8 mouse cellular contexts compared by ENCODE assay signal in genomic region chr7:28936787-28937186, GRCm38 (mm10). TPM values are rescaled to one million over a fixed set of nuclear protein-coding genes. Genes with fewer than 3 reads are reported as not detected.
DNase-seq lines count a peak whose midpoint lies in the region; ATAC-seq and TF ChIP-seq lines count a peak whose summit lies in the region.
"Had no signal": no experiment of that assay in that cellular context is flagged by ENCODE, and none has a peak within 500 bp of the region (broad histone marks: within the 10 kb centered on the region; RNA-seq: fewer than 3 reads in every experiment).

No protein-coding gene starts in this region.

- no peaks in the 10 kb centered on the region for H3K36me3 ChIP-seq in liver, adult 2 months (ENCODE audit: control insufficient read depth, insufficient read depth, low read length)
- H3K36me3 ChIP-seq in liver, embryonic 11.5 days (ENCODE audit: control insufficient read depth, insufficient read depth, low read length) = peaks cover 2% of the 10 kb centered on the region; the same call in 1 of the 2 replicates
- no peaks in the 10 kb centered on the region; the same call in 1 of the 2 replicates for H3K36me3 ChIP-seq in heart, embryonic 16.5 days (ENCODE audit: control insufficient read depth, insufficient read depth)
- peaks cover 5% of the 10 kb centered on the region; the same call in 1 of the 2 replicates for H3K36me3 ChIP-seq in limb, embryonic 14.5 days (ENCODE audit: control insufficient read depth, insufficient read depth, low read length)
- no peaks in the 10 kb centered on the region; the same call in 1 of the 2 replicates for H3K36me3 ChIP-seq in stomach, embryonic 14.5 days (ENCODE audit: control insufficient read depth, insufficient read depth, low read length)

- TF ChIP-seq POLR2A in liver, adult 2 months (IDR thresholded peaks at IDR 0.05; ENCODE audit: extremely low read depth, insufficient read depth, low read length) = no peak
- TF ChIP-seq POLR2A in limb, embryonic 14.5 days (IDR thresholded peaks at IDR 0.05; ENCODE audit: borderline replicate concordance, extremely low read depth, insufficient read depth, insufficient read length) = no peak

- DNase-seq in liver, adult 2 months (ENCODE audit: extremely low read depth, low read depth, low spot score) = no peak
- no peak for DNase-seq in liver, embryonic 11.5 days (ENCODE audit: low spot score)
- DNase-seq in limb, embryonic 14.5 days (ENCODE audit: low spot score) = no peak
- DNase-seq in layer of hippocampus, postnatal 36 days = no peak
- no peak for DNase-seq in thymus, postnatal 4 days
- DNase-seq: cerebellum, adult 9-11 months had no signal

- H3K9me3 ChIP-seq in liver, embryonic 11.5 days (ENCODE audit: control insufficient read depth, low read length) = no peaks in the 10 kb centered on the region
- H3K9me3 ChIP-seq in heart, embryonic 16.5 days (replicated peaks; ENCODE audit: control insufficient read depth, low read length) = no peaks in the 10 kb centered on the region
- no peaks in the 10 kb centered on the region for H3K9me3 ChIP-seq in limb, embryonic 14.5 days (ENCODE audit: control insufficient read depth, low read length)
- no peaks in the 10 kb centered on the region for H3K9me3 ChIP-seq in stomach, embryonic 14.5 days (ENCODE audit: control insufficient read depth, low read depth, low read length)

- H3K4me1 ChIP-seq in liver, adult 2 months (ENCODE audit: control insufficient read depth, insufficient read depth, low read length) = peaks cover 57% of the 10 kb centered on the region
- peaks cover 61% of the 10 kb centered on the region for H3K4me1 ChIP-seq in liver, embryonic 11.5 days (replicated peaks; ENCODE audit: control insufficient read depth, insufficient read depth, low read length)
- H3K4me1 ChIP-seq in heart, embryonic 16.5 days (ENCODE audit: control insufficient read depth, insufficient read depth, low read length) = peaks cover 76% of the 10 kb centered on the region
- peaks cover 22% of the 10 kb centered on the region for H3K4me1 ChIP-seq in limb, embryonic 14.5 days (ENCODE audit: control insufficient read depth, insufficient read depth, low read length)
- peaks cover 49% of the 10 kb centered on the region for H3K4me1 ChIP-seq in stomach, embryonic 14.5 days (ENCODE audit: control insufficient read depth, insufficient read depth, low read length)

- peaks cover 64% of the 10 kb centered on the region; the same call in 1 of the 2 replicates for H3K79me2 ChIP-seq in liver, adult 2 months (ENCODE audit: control insufficient read depth, insufficient read depth, low read length)

- no peak overlapping the region for H3K9ac ChIP-seq in liver, adult 2 months (ENCODE audit: low read depth, low read length)
- no peak overlapping the region for H3K9ac ChIP-seq in liver, embryonic 11.5 days (ENCODE audit: low read depth, low read length)
- H3K9ac ChIP-seq in heart, embryonic 16.5 days (ENCODE audit: low read length) = peak overlapping the region; percentile 45
- no peak overlapping the region for H3K9ac ChIP-seq in limb, embryonic 14.5 days (ENCODE audit: low read depth, low read length, severe bottlenecking)
- H3K9ac ChIP-seq in stomach, embryonic 14.5 days (replicated peaks; ENCODE audit: low read depth, low read length) = no peak overlapping the region

- WGBS in liver, adult 2 months = 67% methylated on average over 4 of the region's 4 CpGs
- 63% methylated on average over 4 of the region's 4 CpGs for WGBS in liver, embryonic 11.5 days
- 61% methylated on average over 4 of the region's 4 CpGs for WGBS in heart, embryonic 16.5 days
- WGBS in limb, embryonic 14.5 days = 65% methylated on average over 4 of the region's 4 CpGs
- 47% methylated on average over 4 of the region's 4 CpGs for WGBS in stomach, embryonic 14.5 days

- no peak for TF ChIP-seq CTCF in liver, adult 2 months (IDR thresholded peaks at IDR 0.05; ENCODE audit: low read depth, low read length)

- no peak overlapping the region for H3K4me2 ChIP-seq in liver, embryonic 11.5 days
- no peak overlapping the region for H3K4me2 ChIP-seq in heart, embryonic 16.5 days (ENCODE audit: low read depth, low read length)
- H3K4me2 ChIP-seq in limb, embryonic 14.5 days (replicated peaks; ENCODE audit: low read depth, low read length, severe bottlenecking) = no peak overlapping the region
- no peak overlapping the region for H3K4me2 ChIP-seq in stomach, embryonic 14.5 days (replicated peaks; ENCODE audit: low read depth, low read length)

- H3K27me3 ChIP-seq in liver, adult 2 months (ENCODE audit: control insufficient read depth, insufficient read depth, low read length) = no peaks in the 10 kb centered on the region
- H3K27me3 ChIP-seq in liver, embryonic 11.5 days (replicated peaks; ENCODE audit: control insufficient read depth, insufficient read depth, low read length) = no peaks in the 10 kb centered on the region
- H3K27me3 ChIP-seq in heart, embryonic 16.5 days (ENCODE audit: control insufficient read depth, insufficient read depth, low read length) = no peaks in the 10 kb centered on the region
- H3K27me3 ChIP-seq in limb, embryonic 14.5 days (ENCODE audit: control insufficient read depth, insufficient read depth, low read length) = no peaks in the 10 kb centered on the region
- no peaks in the 10 kb centered on the region for H3K27me3 ChIP-seq in stomach, embryonic 14.5 days (ENCODE audit: control insufficient read depth, insufficient read depth, low read length)

- ATAC-seq in liver, embryonic 11.5 days (replicated peaks; ENCODE audit: low FRiP score) = no peak
- ATAC-seq in heart, embryonic 16.5 days (replicated peaks; ENCODE audit: extremely low read depth, insufficient read depth, low FRiP score) = no peak
- no peak for ATAC-seq in limb, embryonic 14.5 days (ENCODE audit: low FRiP score, low read depth)
- ATAC-seq in stomach, embryonic 14.5 days (ENCODE audit: insufficient number of reproducible peaks, insufficient read depth, low FRiP score, low read depth) = no peak

- no peak overlapping the region for H3K4me3 ChIP-seq in liver, adult 2 months (ENCODE audit: insufficient read depth, low read depth, low read length)
- H3K4me3 ChIP-seq in liver, embryonic 11.5 days (ENCODE audit: low read depth, low read length) = no peak overlapping the region
- H3K4me3 ChIP-seq in heart, embryonic 16.5 days (ENCODE audit: low read length) = no peak overlapping the region
- H3K4me3 ChIP-seq in limb, embryonic 14.5 days (replicated peaks; ENCODE audit: low read length) = no peak overlapping the region
- no peak overlapping the region for H3K4me3 ChIP-seq in stomach, embryonic 14.5 days (ENCODE audit: low read depth, low read length)

- H3K27ac ChIP-seq in liver, adult 2 months (replicated peaks; ENCODE audit: insufficient read depth, low read depth, low read length) = 0 out of 2 replicates have a peak overlapping the region, but pooled peaks have one; percentile 25
- H3K27ac ChIP-seq in liver, embryonic 11.5 days (ENCODE audit: low read depth, low read length) = no peak overlapping the region
- H3K27ac ChIP-seq in heart, embryonic 16.5 days (ENCODE audit: low read length) = peak overlapping the region; percentile 74
- H3K27ac ChIP-seq in limb, embryonic 14.5 days (replicated peaks; ENCODE audit: low read depth, low read length) = peak overlapping the region; percentile 11; the same call in 1 of the 2 replicates
- peak overlapping the region; percentile 69 for H3K27ac ChIP-seq in stomach, embryonic 14.5 days (ENCODE audit: low read length)

RNA-seq across cellular contexts. Expression of gene Actn4, which starts 25.4 kb away (rescaled TPM):
- total RNA-seq in liver, adult 2 months (2014; rRNA removed) = 47.4 and 87.1 TPM in 2 replicates
- polyA plus RNA-seq in liver, adult 2 months (2012; rRNA removed) = 125 and 145 TPM in 2 replicates
- polyA plus RNA-seq in liver, embryonic 11.5 days (2014; fragmentation: Nextera tagmentation; extraction: Ambion mirVana) = 191 and 209 TPM in 2 replicates
- 260 and 301 TPM in 2 replicates for polyA plus RNA-seq in heart, embryonic 16.5 days (2015; fragmentation: Nextera tagmentation; extraction: Ambion mirVana)
- 268 and 299 TPM in 2 replicates for polyA plus RNA-seq in limb, embryonic 14.5 days (2012; rRNA removed)
- 295 and 304 TPM in 2 replicates for polyA plus RNA-seq in limb, embryonic 14.5 days (2014; fragmentation: Nextera tagmentation; extraction: Ambion mirVana)
- 272 and 280 TPM in 2 replicates for polyA plus RNA-seq in stomach, embryonic 14.5 days (2014; fragmentation: Nextera tagmentation; extraction: Ambion mirVana)
- 100 to 1,000 TPM; 121 to 130 TPM for total RNA-seq in layer of hippocampus, postnatal 36 days (2021)

RNA-seq across cellular contexts. Expression of gene Eif3k, which starts 44.9 kb away (rescaled TPM):
- total RNA-seq in liver, adult 2 months (2014; rRNA removed) = 64.8 and 73.2 TPM in 2 replicates
- 86.3 and 91.2 TPM in 2 replicates for polyA plus RNA-seq in liver, adult 2 months (2012; rRNA removed)
- polyA plus RNA-seq in liver, embryonic 11.5 days (2014; fragmentation: Nextera tagmentation; extraction: Ambion mirVana) = 421 and 425 TPM in 2 replicates
- 262 and 283 TPM in 2 replicates for polyA plus RNA-seq in heart, embryonic 16.5 days (2015; fragmentation: Nextera tagmentation; extraction: Ambion mirVana)
- 473 and 518 TPM in 2 replicates for polyA plus RNA-seq in limb, embryonic 14.5 days (2012; rRNA removed)
- polyA plus RNA-seq in limb, embryonic 14.5 days (2014; fragmentation: Nextera tagmentation; extraction: Ambion mirVana) = 450 TPM in 2 replicates
- polyA plus RNA-seq in stomach, embryonic 14.5 days (2014; fragmentation: Nextera tagmentation; extraction: Ambion mirVana) = 413 and 444 TPM in 2 replicates
- total RNA-seq in layer of hippocampus, postnatal 36 days (2021) = 100 to 1,000 TPM; 190 to 196 TPM

RNA-seq across cellular contexts. Expression of gene Map4k1, which starts 45.1 kb away (rescaled TPM):
- total RNA-seq in liver, adult 2 months (2014; rRNA removed) = 0.18 and 0.54 TPM in 2 replicates
- 1.2 and 1.5 TPM in 2 replicates for polyA plus RNA-seq in liver, adult 2 months (2012; rRNA removed)
- polyA plus RNA-seq in liver, embryonic 11.5 days (2014; fragmentation: Nextera tagmentation; extraction: Ambion mirVana) = 50.7 and 53.2 TPM in 2 replicates
- polyA plus RNA-seq in heart, embryonic 16.5 days (2015; fragmentation: Nextera tagmentation; extraction: Ambion mirVana) = 6.0 and 12.2 TPM in 2 replicates
- polyA plus RNA-seq in limb, embryonic 14.5 days (2012; rRNA removed) = 9.3 and 9.5 TPM in 2 replicates
- 6.4 and 7.0 TPM in 2 replicates for polyA plus RNA-seq in limb, embryonic 14.5 days (2014; fragmentation: Nextera tagmentation; extraction: Ambion mirVana)
- 8.5 and 11.3 TPM in 2 replicates for polyA plus RNA-seq in stomach, embryonic 14.5 days (2014; fragmentation: Nextera tagmentation; extraction: Ambion mirVana)
- 1 to 10 TPM; 1.7 to 1.9 TPM for total RNA-seq in layer of hippocampus, postnatal 36 days (2021)

RNA-seq across cellular contexts. Expression of gene Capn12, which starts 55.6 kb away (rescaled TPM):
- not detected in 2 replicates for total RNA-seq in liver, adult 2 months (2014; rRNA removed)
- 0.04 TPM in 1 of 2 replicates, not detected in the other for polyA plus RNA-seq in liver, adult 2 months (2012; rRNA removed)
- 0.21 and 0.37 TPM in 2 replicates for polyA plus RNA-seq in liver, embryonic 11.5 days (2014; fragmentation: Nextera tagmentation; extraction: Ambion mirVana)
- 0.41 and 0.42 TPM in 2 replicates for polyA plus RNA-seq in heart, embryonic 16.5 days (2015; fragmentation: Nextera tagmentation; extraction: Ambion mirVana)
- polyA plus RNA-seq in limb, embryonic 14.5 days (2012; rRNA removed) = 0.19 and 0.25 TPM in 2 replicates
- polyA plus RNA-seq in limb, embryonic 14.5 days (2014; fragmentation: Nextera tagmentation; extraction: Ambion mirVana) = 0.58 and 0.94 TPM in 2 replicates
- polyA plus RNA-seq in stomach, embryonic 14.5 days (2014; fragmentation: Nextera tagmentation; extraction: Ambion mirVana) = 0.67 and 1.1 TPM in 2 replicates
- under 1 TPM; 0.22 to 0.35 TPM for total RNA-seq in layer of hippocampus, postnatal 36 days (2021)
